Mouse (Mus musculus): ENCODE results near the gene Gm3404. TPM values are rescaled to one million over a fixed set of nuclear protein-coding genes. Genes with fewer than 3 reads are reported as not detected.

Gm3404 gene
- polyA plus RNA-seq (2021; fragmentation: Nextera tagmentation): not detected in 2 replicates
- long read RNA-seq, experiment 1: 0 reads
- long read RNA-seq, experiment 2: 0 reads

GRCm38 (mm10) chr5:146525501-146525900 lies at the start of gene Gm3404:
Gene Gm3404, plus strand, starts transcription at chr5:146525801.

DNA sequence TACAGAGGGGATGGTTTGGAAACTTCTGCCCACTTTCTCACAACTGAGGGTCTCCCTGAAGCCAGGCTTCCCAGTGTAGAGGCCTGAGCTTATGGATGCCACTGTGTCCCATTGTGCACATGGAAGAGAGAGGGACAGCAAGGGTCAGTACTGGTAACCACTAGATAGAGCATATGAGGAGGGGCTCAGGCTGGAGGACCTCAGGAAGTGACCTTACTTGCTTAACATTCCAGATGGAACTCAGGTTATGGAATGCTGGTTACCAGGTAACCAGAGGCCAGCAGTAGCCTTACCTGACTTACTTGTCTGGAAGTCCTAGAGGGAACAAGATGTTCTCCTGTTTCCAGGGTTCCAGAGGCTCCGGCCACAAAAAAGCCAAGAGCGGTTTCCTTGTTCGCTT lies 43.9 kb upstream of the Gm3404 start, which contains the start of gene Gm6408:
Gene Gm6408, plus strand, starts transcription at position 301 of the 400 bp plus-strand sequence.

DNA sequence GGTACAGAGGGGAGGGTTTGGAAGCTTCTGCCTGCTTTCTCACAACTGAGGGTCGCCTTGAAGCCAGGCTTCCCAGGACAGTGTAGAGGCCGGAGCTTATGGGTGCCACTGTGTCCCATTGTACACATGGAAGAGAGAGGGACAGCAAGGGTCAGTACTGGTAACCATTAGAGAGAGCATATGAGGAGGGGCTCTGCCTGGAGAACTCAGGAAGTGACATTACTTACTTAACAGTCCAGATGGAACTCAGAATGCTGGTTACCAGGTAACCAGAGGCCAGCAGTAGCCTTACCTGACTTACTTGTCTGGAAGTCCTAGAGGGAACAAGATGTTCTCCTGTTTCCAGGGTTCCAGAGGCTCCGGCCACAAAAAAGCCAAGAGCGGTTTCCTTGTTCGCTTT lies 34.5 kb upstream of the Gm3404 start, which contains the start of gene Gm6370:
Gene Gm6370, plus strand, starts transcription at position 301 of the 400 bp plus-strand sequence.

DNA sequence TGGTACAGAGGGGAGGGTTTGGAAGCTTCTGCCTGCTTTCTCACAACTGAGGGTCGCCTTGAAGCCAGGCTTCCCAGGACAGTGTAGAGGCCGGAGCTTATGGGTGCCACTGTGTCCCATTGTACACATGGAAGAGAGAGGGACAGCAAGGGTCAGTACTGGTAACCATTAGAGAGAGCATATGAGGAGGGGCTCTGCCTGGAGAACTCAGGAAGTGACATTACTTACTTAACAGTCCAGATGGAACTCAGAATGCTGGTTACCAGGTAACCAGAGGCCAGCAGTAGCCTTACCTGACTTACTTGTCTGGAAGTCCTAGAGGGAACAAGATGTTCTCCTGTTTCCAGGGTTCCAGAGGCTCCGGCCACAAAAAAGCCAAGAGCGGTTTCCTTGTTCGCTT lies 23.5 kb upstream of the Gm3404 start, which contains the start of gene 4930449I24Rik:
Gene 4930449I24Rik, plus strand, starts transcription at position 301 of the 400 bp plus-strand sequence.

DNA sequence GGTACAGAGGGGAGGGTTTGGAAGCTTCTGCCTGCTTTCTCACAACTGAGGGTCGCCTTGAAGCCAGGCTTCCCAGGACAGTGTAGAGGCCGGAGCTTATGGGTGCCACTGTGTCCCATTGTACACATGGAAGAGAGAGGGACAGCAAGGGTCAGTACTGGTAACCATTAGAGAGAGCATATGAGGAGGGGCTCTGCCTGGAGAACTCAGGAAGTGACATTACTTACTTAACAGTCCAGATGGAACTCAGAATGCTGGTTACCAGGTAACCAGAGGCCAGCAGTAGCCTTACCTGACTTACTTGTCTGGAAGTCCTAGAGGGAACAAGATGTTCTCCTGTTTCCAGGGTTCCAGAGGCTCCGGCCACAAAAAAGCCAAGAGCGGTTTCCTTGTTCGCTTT lies 11.8 kb upstream of the Gm3404 start, which contains the start of gene Gm3402:
Gene Gm3402, plus strand, starts transcription at position 301 of the 400 bp plus-strand sequence.

GRCm38 (mm10) chr5:146537347-146537746 lies 11.7 kb downstream of the Gm3404 start, which contains the start of gene Gm3409:
Gene Gm3409, plus strand, starts transcription at chr5:146537647.

GRCm38 (mm10) chr5:146555836-146556235 lies 30.2 kb downstream of the Gm3404 start, which contains the start of gene Gm3415:
Gene Gm3415, plus strand, starts transcription at chr5:146556136.

Other genes with a start within 250 kb of the Gm3404 start
- gene Wasf3, start 140.8 kb upstream of the Gm3404 start, polyA plus RNA-seq (2021; fragmentation: Nextera tagmentation): 27.9 and 30.4 TPM in 2 replicates
- not detected in 2 replicates for gene Gm6408, start 43.8 kb upstream of the Gm3404 start, polyA plus RNA-seq (2021; fragmentation: Nextera tagmentation)
- gene Gm6370, start 34.4 kb upstream of the Gm3404 start, polyA plus RNA-seq (2021; fragmentation: Nextera tagmentation): not detected in 2 replicates
- gene 4930449I24Rik, start 23.4 kb upstream of the Gm3404 start, polyA plus RNA-seq (2021; fragmentation: Nextera tagmentation): not detected in 2 replicates
- not detected in 2 replicates for gene Gm3402, start 11.7 kb upstream of the Gm3404 start, polyA plus RNA-seq (2021; fragmentation: Nextera tagmentation)
- gene Gm3409, start 11.8 kb downstream of the Gm3404 start, polyA plus RNA-seq (2021; fragmentation: Nextera tagmentation): not detected in 2 replicates
- not detected in 2 replicates for gene Gm3415, start 30.3 kb downstream of the Gm3404 start, polyA plus RNA-seq (2021; fragmentation: Nextera tagmentation)
- gene Gpr12, start 59.4 kb downstream of the Gm3404 start, polyA plus RNA-seq (2021; fragmentation: Nextera tagmentation): 35.2 and 51.7 TPM in 2 replicates

Data from layer of hippocampus, adult 6 months (tissue).